Mouse (Mus musculus) forebrain, embryonic 14.5 days (tissue): ENCODE data around the gene Prkd1. TPM values are rescaled to one million over a fixed set of nuclear protein-coding genes. Genes with fewer than 3 reads are reported as not detected.
A peak's percentile ranks its signal among the peaks of the same experiment; 100 is the strongest.

Experiments
- ATAC-seq: fragments of 200-750 bp; cut with Nextera tagmentation; 2 replicates; pipeline ENCODE4 v1.8.0; 2017; ENCODE audit warnings: mild to moderate bottlenecking, moderate library complexity
- DNase-seq: peaks from one replicate; pipeline ENCODE4 v3.0.0-alpha.2; 2015; ENCODE audit warnings: low spot score
- H3K27ac ChIP-seq: fragments of 300-500 bp; sonication (generic); 2 replicates; pipeline ENCODE4 v1.5.1; 2014; ENCODE audit warnings: low read depth, mild to moderate bottlenecking, control low read depth, low read length, moderate library complexity
- H3K27me3 ChIP-seq: fragments of 300-500 bp; sonication (generic); replicated peaks from 2 replicates; pipeline ENCODE4 v1.6.1; 2014; ENCODE audit warnings: low read length, control low read depth, mixed read lengths; ENCODE audit not compliant: control insufficient read depth, insufficient read depth
- H3K36me3 ChIP-seq: fragments of 300-500 bp; sonication (generic); 2 replicates; pipeline ENCODE4 v1.6.1; 2014; ENCODE audit warnings: low read length, control low read depth; ENCODE audit not compliant: control insufficient read depth, insufficient read depth
- H3K4me1 ChIP-seq: fragments of 300-500 bp; sonication (generic); 2 replicates; pipeline ENCODE4 v1.6.1; 2014; ENCODE audit warnings: antibody characterized with exemption, low read length, control low read depth; ENCODE audit not compliant: control insufficient read depth, insufficient read depth
- H3K4me2 ChIP-seq: fragments of 300-500 bp; sonication (generic); 2 replicates; pipeline ENCODE4 v1.6.1; 2014; ENCODE audit warnings: mild to moderate bottlenecking, control low read depth, low read length
- H3K4me3 ChIP-seq: fragments of 300-500 bp; sonication (generic); 2 replicates; pipeline ENCODE4 v1.5.1; 2014; ENCODE audit warnings: low read depth, low read length, control low read depth
- H3K9ac ChIP-seq: fragments of 300-500 bp; sonication (generic); 2 replicates; pipeline ENCODE4 v1.6.1; 2014; ENCODE audit warnings: mild to moderate bottlenecking, low read length, control low read depth, moderate library complexity
- H3K9me3 ChIP-seq: fragments of 300-500 bp; sonication (generic); replicated peaks from 2 replicates; pipeline ENCODE4 v1.6.1; 2016; ENCODE audit warnings: low read length, control low read depth, mixed read lengths; ENCODE audit not compliant: control insufficient read depth
- WGBS: fragments of 180-500 bp; shearing (Covaris S2); extraction: QIAGEN DNeasy Blood & Tissue Kit; methylation state at CpG from one replicate; pipeline ENCODE4 v1.1.7; 2014; 5-methylcytosine and 5-hydroxymethylcytosine counted together
- polyA plus RNA-seq: library from polyadenylated mRNA; unstranded; fragments of >200 nt; fragmentation: Nextera tagmentation; extraction: Ambion mirVana; gene quantifications from 2 replicates; pipeline ENCODE4 v1.2.1, GENCODE M21; 2014

Gene Prkd1
- polyA plus RNA-seq, 1 experiment from 2014 or later = 5.0 TPM

GRCm38 (mm10) chr12:50593481-50593880 lies 55.4 kb downstream of the Prkd1 start:
- H3K4me1 ChIP-seq = no peaks in the 10 kb centered on the region
- no peaks in the 10 kb centered on the region for H3K27me3 ChIP-seq
- WGBS = 76% methylated on average over 2 of the region's 2 CpGs

GRCm38 (mm10) chr12:50588137-50588761 lies 60.6 kb downstream of the Prkd1 start:
- no peaks in the 10 kb centered on the region for H3K36me3 ChIP-seq
- 72% methylated on average over 6 of the region's 6 CpGs for WGBS
- H3K4me3 ChIP-seq = no peak overlapping the region
- H3K9ac ChIP-seq = no peak overlapping the region
- no peak for ATAC-seq
- no peaks in the 10 kb centered on the region for H3K4me1 ChIP-seq
- H3K9me3 ChIP-seq = no peaks in the 10 kb centered on the region
- H3K4me2 ChIP-seq = no peak overlapping the region
- no peak for DNase-seq
- no peak overlapping the region for H3K27ac ChIP-seq
- H3K27me3 ChIP-seq = no peaks in the 10 kb centered on the region

More at GRCm38 (mm10) chr12:50593481-50593880, 55.4 kb downstream of the Prkd1 start:
- Histone ChIP-seq H3K4me3 (no peak overlapping the region), H3K4me2 (no peak overlapping the region), H3K36me3 (no peaks in the 10 kb centered on the region), H3K27ac (no peak overlapping the region), H3K9ac (no peak overlapping the region), H3K9me3 (no peaks in the 10 kb centered on the region)
- DNase-seq = no peak
- no peak for ATAC-seq

GRCm38 (mm10) chr12:50565198-50565597 lies 83.7 kb downstream of the Prkd1 start:
- H3K4me3 ChIP-seq = no peak overlapping the region
- no peaks in the 10 kb centered on the region for H3K9me3 ChIP-seq
- no peak overlapping the region for H3K9ac ChIP-seq
- no peak overlapping the region for H3K27ac ChIP-seq
- peak; percentile 25 for DNase-seq
- H3K4me1 ChIP-seq = no peaks in the 10 kb centered on the region
- ATAC-seq = peak; percentile 48; the same call in 1 of the 2 replicates
- no peaks in the 10 kb centered on the region for H3K27me3 ChIP-seq
- WGBS = 68% methylated on average over 1 of the region's 1 CpGs
- H3K4me2 ChIP-seq = no peak overlapping the region
- H3K36me3 ChIP-seq = no peaks in the 10 kb centered on the region

GRCm38 (mm10) chr12:50560536-50560935 lies 88.4 kb downstream of the Prkd1 start:
- H3K27ac ChIP-seq = no peak overlapping the region
- peak; percentile 52; the same call in 1 of the 2 replicates for ATAC-seq
- H3K27me3 ChIP-seq = no peaks in the 10 kb centered on the region
- peak; percentile 46 for DNase-seq
- H3K36me3 ChIP-seq = no peaks in the 10 kb centered on the region
- H3K9ac ChIP-seq = no peak overlapping the region
- H3K4me1 ChIP-seq = no peaks in the 10 kb centered on the region
- H3K4me3 ChIP-seq = no peak overlapping the region
- H3K9me3 ChIP-seq = no peaks in the 10 kb centered on the region
- H3K4me2 ChIP-seq = no peak overlapping the region
- 26% methylated on average over 1 of the region's 1 CpGs for WGBS

- Histone ChIP-seq H3K4me2 (no peak overlapping the region), H3K4me1 (no peaks in the 10 kb centered on the region), H3K27ac (no peak overlapping the region), H3K4me3 (no peak overlapping the region), H3K9me3 (no peaks in the 10 kb centered on the region), H3K36me3 (no peaks in the 10 kb centered on the region), H3K27me3 (no peaks in the 10 kb centered on the region), H3K9ac (no peak overlapping the region)
- 64% methylated on average over 4 of the region's 4 CpGs for WGBS
- ATAC-seq (no peak), DNase-seq (no peak)
Measured at GRCm38 (mm10) chr12:50558231-50558630, 90.7 kb downstream of the Prkd1 start.

- peaks cover 7% of the 10 kb centered on the region for H3K4me1 ChIP-seq
- H3K9me3 ChIP-seq = no peaks in the 10 kb centered on the region
- H3K36me3 ChIP-seq = no peaks in the 10 kb centered on the region
- 86% methylated on average over 3 of the region's 3 CpGs for WGBS
- no peak for DNase-seq
- H3K9ac ChIP-seq = no peak overlapping the region
- no peak for ATAC-seq
- no peak overlapping the region for H3K27ac ChIP-seq
- no peaks in the 10 kb centered on the region for H3K27me3 ChIP-seq
- no peak overlapping the region for H3K4me2 ChIP-seq
- no peak overlapping the region for H3K4me3 ChIP-seq
Measured at GRCm38 (mm10) chr12:50554214-50554613, 94.7 kb downstream of the Prkd1 start.

GRCm38 (mm10) chr12:50549860-50550555 lies 98.9 kb downstream of the Prkd1 start:
- Histone ChIP-seq H3K27ac (peak overlapping the region; percentile 53; the same call in 1 of the 2 replicates), H3K36me3 (no peaks in the 10 kb centered on the region), H3K9me3 (no peaks in the 10 kb centered on the region), H3K4me3 (no peak overlapping the region), H3K27me3 (no peaks in the 10 kb centered on the region), H3K9ac (no peak overlapping the region), H3K4me2 (no peak overlapping the region), H3K4me1 (peaks cover 29% of the 10 kb centered on the region)
- peak; percentile 76 for DNase-seq
- WGBS = 36% methylated on average over 8 of the region's 8 CpGs
- ATAC-seq = peak; percentile 70; the same call in 1 of the 2 replicates

GRCm38 (mm10) chr12:50546394-50546793 lies 102.5 kb downstream of the Prkd1 start:
- peak; percentile 71 for DNase-seq
- peak; percentile 27; the same call in 1 of the 2 replicates for ATAC-seq
- Histone ChIP-seq H3K27me3 (no peaks in the 10 kb centered on the region), H3K4me3 (no peak overlapping the region), H3K27ac (no peak overlapping the region), H3K4me1 (peaks cover 39% of the 10 kb centered on the region), H3K9ac (no peak overlapping the region), H3K9me3 (no peaks in the 10 kb centered on the region), H3K4me2 (no peak overlapping the region), H3K36me3 (no peaks in the 10 kb centered on the region)
- 53% methylated on average over 5 of the region's 5 CpGs for WGBS

- H3K27ac ChIP-seq = no peak overlapping the region; the same call in 1 of the 2 replicates
- WGBS = 20% methylated on average over 5 of the region's 5 CpGs
- no peak overlapping the region for H3K9ac ChIP-seq
- H3K9me3 ChIP-seq = no peaks in the 10 kb centered on the region
- H3K4me2 ChIP-seq = no peak overlapping the region; the same call in 1 of the 2 replicates
- H3K36me3 ChIP-seq = no peaks in the 10 kb centered on the region
- ATAC-seq (peak; percentile 22), DNase-seq (no peak)
- no peak overlapping the region for H3K4me3 ChIP-seq
- H3K4me1 ChIP-seq = peaks cover 39% of the 10 kb centered on the region
- H3K27me3 ChIP-seq = no peaks in the 10 kb centered on the region
Measured at GRCm38 (mm10) chr12:50545610-50545919, 103.3 kb downstream of the Prkd1 start.
